ENCODE assay signal across 9 mouse cellular contexts in genomic region chr14:45507447-45507846, GRCm38 (mm10). TPM values are rescaled to one million over a fixed set of nuclear protein-coding genes. Genes with fewer than 3 reads are reported as not detected.
DNase-seq lines count a peak whose midpoint lies in the region; ATAC-seq lines count a peak whose summit lies in the region.
"Had no signal": no experiment of that assay in that cellular context is flagged by ENCODE, and none has a peak within 500 bp of the region (broad histone marks: within the 10 kb centered on the region; RNA-seq: fewer than 3 reads in every experiment).

No protein-coding gene starts in this region.

- no peak for DNase-seq in kidney, adult 8-10 months
- DNase-seq in midbrain, embryonic 14.5 days, result no peak
- no peak for DNase-seq in cerebellum, adult 11-12 months
- DNase-seq in gastrocnemius, postnatal 4 days (ENCODE audit: low spot score in 2 of 2), result no peak
- DNase-seq: liver, embryonic 13.5 days had no signal

- H3K36me3 ChIP-seq in kidney, embryonic 16.5 days (ENCODE audit: insufficient read depth, low read length), result peaks cover 18% of the 10 kb centered on the region
- H3K36me3 ChIP-seq in embryonic facial prominence, embryonic 12.5 days, result 0 out of 2 replicates have a peak, but pooled peaks cover 13% of the 10 kb centered on the region
- 0 out of 2 replicates have a peak, but pooled peaks cover 3% of the 10 kb centered on the region for H3K36me3 ChIP-seq in forebrain, embryonic 15.5 days
- 0 out of 2 replicates have a peak, but pooled peaks cover 3% of the 10 kb centered on the region for H3K36me3 ChIP-seq in midbrain, embryonic 14.5 days (ENCODE audit: control insufficient read depth, insufficient read depth, low read length)

- no peaks in the 10 kb centered on the region for H3K27me3 ChIP-seq in kidney, embryonic 16.5 days (ENCODE audit: insufficient read depth, low read length)
- no peaks in the 10 kb centered on the region for H3K27me3 ChIP-seq in embryonic facial prominence, embryonic 12.5 days
- no peaks in the 10 kb centered on the region for H3K27me3 ChIP-seq in forebrain, embryonic 15.5 days
- no peaks in the 10 kb centered on the region for H3K27me3 ChIP-seq in midbrain, embryonic 14.5 days (ENCODE audit: control insufficient read depth, insufficient read depth, low read length)
- H3K27me3 ChIP-seq: liver, embryonic 13.5 days; Patski had no signal

- H3K9ac ChIP-seq in kidney, embryonic 16.5 days (replicated peaks; ENCODE audit: low read length), result 0 out of 2 replicates have a peak overlapping the region, but pooled peaks have one; percentile 18
- no peak overlapping the region for H3K9ac ChIP-seq in embryonic facial prominence, embryonic 12.5 days
- H3K9ac ChIP-seq in forebrain, embryonic 15.5 days (replicated peaks), result peak overlapping the region; percentile 7; the same call in 1 of the 2 replicates
- H3K9ac ChIP-seq in midbrain, embryonic 14.5 days (replicated peaks; ENCODE audit: low read length), result no peak overlapping the region
- H3K9ac ChIP-seq: liver, embryonic 13.5 days had no signal

- no peaks in the 10 kb centered on the region for H3K9me3 ChIP-seq in kidney, embryonic 16.5 days (ENCODE audit: low read length)
- no peaks in the 10 kb centered on the region for H3K9me3 ChIP-seq in embryonic facial prominence, embryonic 12.5 days
- H3K9me3 ChIP-seq in forebrain, embryonic 15.5 days, result no peaks in the 10 kb centered on the region
- 0 out of 2 replicates have a peak, but pooled peaks cover 3% of the 10 kb centered on the region for H3K9me3 ChIP-seq in midbrain, embryonic 14.5 days (ENCODE audit: control insufficient read depth, low read length)
- H3K9me3 ChIP-seq: liver, embryonic 13.5 days had no signal

- ATAC-seq in kidney, embryonic 16.5 days (ENCODE audit: low FRiP score, low TSS enrichment), result no peak
- no peak for ATAC-seq in embryonic facial prominence, embryonic 12.5 days (ENCODE audit: insufficient number of reproducible peaks, insufficient read depth, low FRiP score, low TSS enrichment)
- 0 out of 2 replicates have a peak, but pooled peaks have one; percentile 29 for ATAC-seq in forebrain, embryonic 15.5 days (replicated peaks)
- no peak for ATAC-seq in midbrain, embryonic 14.5 days (ENCODE audit: low FRiP score, low TSS enrichment)

- H3K4me1 ChIP-seq in kidney, embryonic 16.5 days (ENCODE audit: insufficient read depth, low read length), result peaks cover 35% of the 10 kb centered on the region
- H3K4me1 ChIP-seq in embryonic facial prominence, embryonic 12.5 days, result peaks cover 28% of the 10 kb centered on the region
- peaks cover 15% of the 10 kb centered on the region for H3K4me1 ChIP-seq in forebrain, embryonic 15.5 days
- H3K4me1 ChIP-seq in midbrain, embryonic 14.5 days (ENCODE audit: control insufficient read depth, insufficient read depth, low read length), result peaks cover 20% of the 10 kb centered on the region; the same call in 1 of the 2 replicates

- WGBS in kidney, embryonic 16.5 days, result 70% methylated on average over 3 of the region's 3 CpGs
- 59% methylated on average over 3 of the region's 3 CpGs for WGBS in embryonic facial prominence, embryonic 12.5 days
- 51% methylated on average over 3 of the region's 3 CpGs for WGBS in forebrain, embryonic 15.5 days
- WGBS in midbrain, embryonic 14.5 days, result 69% methylated on average over 3 of the region's 3 CpGs

- peak overlapping the region; percentile 12; the same call in 1 of the 2 replicates for H3K27ac ChIP-seq in kidney, embryonic 16.5 days (ENCODE audit: low read length)
- peak overlapping the region; percentile 59; the same call in 1 of the 2 replicates for H3K27ac ChIP-seq in embryonic facial prominence, embryonic 12.5 days
- H3K27ac ChIP-seq in forebrain, embryonic 15.5 days (replicated peaks), result 0 out of 2 replicates have a peak overlapping the region, but pooled peaks have one; percentile 6
- peak overlapping the region; percentile 34 for H3K27ac ChIP-seq in midbrain, embryonic 14.5 days (replicated peaks; ENCODE audit: low read depth, low read length)
- H3K27ac ChIP-seq: liver, embryonic 13.5 days had no signal

- H3K4me2 ChIP-seq in kidney, embryonic 16.5 days (replicated peaks; ENCODE audit: low read depth, low read length), result no peak overlapping the region
- no peak overlapping the region for H3K4me2 ChIP-seq in embryonic facial prominence, embryonic 12.5 days (replicated peaks)
- H3K4me2 ChIP-seq in forebrain, embryonic 15.5 days (replicated peaks), result no peak overlapping the region
- no peak overlapping the region for H3K4me2 ChIP-seq in midbrain, embryonic 14.5 days (ENCODE audit: low read length)
- H3K4me2 ChIP-seq: liver, embryonic 13.5 days had no signal

- H3K4me3 ChIP-seq in kidney, embryonic 16.5 days (ENCODE audit: low read length), result no peak overlapping the region
- no peak overlapping the region for H3K4me3 ChIP-seq in embryonic facial prominence, embryonic 12.5 days
- H3K4me3 ChIP-seq in forebrain, embryonic 15.5 days, result no peak overlapping the region
- H3K4me3 ChIP-seq in midbrain, embryonic 14.5 days (replicated peaks; ENCODE audit: low read depth, low read length), result no peak overlapping the region
- H3K4me3 ChIP-seq: liver, embryonic 13.5 days had no signal

RNA-seq across cellular contexts. Expression of gene Fermt2, which starts 22.5 kb away (rescaled TPM):
- polyA plus RNA-seq in kidney, embryonic 16.5 days (2015; fragmentation: Nextera tagmentation; extraction: Ambion mirVana), result 164 and 176 TPM in 2 replicates
- 95.6 and 111 TPM in 2 replicates for polyA plus RNA-seq in embryonic facial prominence, embryonic 12.5 days (2016; fragmentation: Nextera tagmentation; extraction: Ambion mirVana)
- 62.8 and 72.2 TPM in 2 replicates for polyA plus RNA-seq in forebrain, embryonic 15.5 days (2015; fragmentation: Nextera tagmentation; extraction: Ambion mirVana)
- polyA plus RNA-seq in midbrain, embryonic 14.5 days (2014; fragmentation: Nextera tagmentation; extraction: Ambion mirVana), result 49.1 and 63.8 TPM in 2 replicates
- total RNA-seq in gastrocnemius, postnatal 4 days (2021), result 100 to 1,000 TPM; 210 to 227 TPM

Comparison
In these comparisons a context has a peak if more than half of its experiments do, and no peak if none do; other contexts are left out.
1. H3K27ac ChIP-seq: peak in every context shown above with its lines; median percentile 59 in embryonic facial prominence, embryonic 12.5 days; 34 in midbrain, embryonic 14.5 days; 12 in kidney, embryonic 16.5 days; 6 in forebrain, embryonic 15.5 days.
2. H3K9ac ChIP-seq: peak in kidney, embryonic 16.5 days (single experiment) and forebrain, embryonic 15.5 days (single experiment); none in embryonic facial prominence, embryonic 12.5 days (single experiment) and midbrain, embryonic 14.5 days (single experiment).